Mouse (Mus musculus) left cerebral cortex, postnatal 25 days (tissue): ENCODE data around the gene Dlg4. TPM values are rescaled to one million over a fixed set of nuclear protein-coding genes. Genes with fewer than 3 reads are reported as not detected.
"Not testable (repeated sequence)": the region's sequence is repeated elsewhere in the genome, so short reads cannot be mapped to it uniquely, and the experiment has no call there.

Source experiments
- DNase-seq, 2 experiments: peaks; one replicate each; pipeline ENCODE4 v3.0.0; 2022; ENCODE audit warnings: low spot score in 2 of 2, mixed read lengths in 1 of 2
- intact Hi-C: fragments of 180-260 bp; cut with DNase I; formaldehyde crosslinking; loops from one replicate; pipeline ENCODE4 v1.15.1; 2025
- total RNA-seq, 2 experiments: library from RNA; stranded (reverse); gene quantifications; 2 replicates each; pipeline ENCODE4 v1.2.3; 2021

The Dlg4 gene
- total RNA-seq, 2 experiments from 2014 or later, result 931 to 954 TPM

GRCm38 (mm10) chr11:70038174-70038573 is 21.4 kb downstream of the Dlg4 start:
- intact Hi-C loops, result no loop called here
- DNase-seq, result no peak

DNA sequence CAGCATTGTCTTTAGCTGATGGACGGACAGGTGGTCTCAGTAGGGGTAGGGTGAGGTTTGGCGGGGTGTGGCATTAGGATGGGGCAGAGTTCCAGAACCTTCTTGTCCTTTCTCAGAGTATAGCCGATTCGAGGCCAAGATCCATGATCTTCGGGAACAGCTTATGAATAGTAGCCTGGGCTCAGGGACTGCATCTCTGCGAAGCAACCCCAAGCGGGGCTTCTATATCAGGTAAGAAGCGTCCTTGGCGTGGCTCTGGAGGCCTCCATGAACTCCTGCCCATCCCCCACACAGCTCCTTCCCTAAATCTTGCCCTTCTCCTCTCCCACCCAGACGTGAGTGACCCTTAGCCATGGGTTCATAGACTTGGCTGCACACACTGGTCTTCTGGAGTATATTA is 22.9 kb downstream of the Dlg4 start:
- intact Hi-C loops, result no loop called here
- no peak for DNase-seq

GRCm38 (mm10) chr11:70040184-70040583 is 23.4 kb downstream of the Dlg4 start:
- peak in 1 of 2 experiments; percentile 79 for DNase-seq

GRCm38 (mm10) chr11:70042309-70043085 is 25.8 kb downstream of the Dlg4 start:
- no peak for DNase-seq
- intact Hi-C loops, result no loop called here

More at GRCm38 (mm10) chr11:70040184-70040583, 23.4 kb downstream of the Dlg4 start:
- intact Hi-C loops, result no loop called here

DNA sequence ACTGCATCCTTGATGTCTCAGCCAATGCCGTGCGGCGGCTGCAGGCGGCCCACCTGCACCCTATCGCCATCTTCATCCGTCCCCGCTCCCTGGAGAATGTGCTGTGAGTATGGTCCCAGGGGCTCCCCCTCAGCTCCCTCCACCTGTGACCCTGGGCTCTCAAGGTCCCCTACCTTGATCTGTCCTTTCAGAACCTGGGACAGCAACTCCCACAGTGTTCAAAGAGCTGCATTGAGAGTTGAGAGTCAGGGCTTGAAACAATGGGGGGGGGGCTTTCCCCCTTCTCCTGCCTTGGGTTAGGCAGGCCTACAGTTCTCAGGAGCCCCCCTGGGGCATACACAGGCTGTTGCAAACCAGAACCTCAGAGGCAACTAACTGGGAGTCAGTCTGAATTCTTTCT is 26.9 kb downstream of the Dlg4 start:
- intact Hi-C loops, result no loop called here
- DNase-seq, result no peak

DNA sequence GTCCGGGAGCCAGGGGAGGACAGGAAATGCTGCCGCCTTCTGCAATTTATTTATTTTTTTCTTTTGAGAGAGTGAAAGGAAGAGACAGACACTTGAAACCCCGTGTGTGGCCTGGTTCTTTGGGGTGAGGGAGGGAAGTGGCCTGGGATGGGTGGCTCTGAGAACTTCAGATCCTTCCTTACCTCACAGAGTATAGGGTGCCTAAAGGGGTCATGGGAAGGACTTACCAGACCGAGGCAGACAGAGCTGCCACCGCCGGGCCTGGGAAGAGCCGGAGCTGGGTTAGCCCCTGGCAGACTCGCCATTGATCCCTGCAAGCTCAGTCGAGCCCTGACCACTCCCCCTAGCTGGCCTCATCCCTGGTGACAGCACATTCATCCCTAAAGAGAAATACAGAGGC is 28.7 kb downstream of the Dlg4 start:
- DNase-seq, result no peak
- intact Hi-C loops, result no loop called here

- DNase-seq, result no peak
- intact Hi-C loops, result no loop called here
Observed at GRCm38 (mm10) chr11:70049366-70049765, 32.6 kb downstream of the Dlg4 start.

- intact Hi-C loops, result no loop called here
- peak in 1 of 2 experiments; percentile 55 for DNase-seq
Observed at GRCm38 (mm10) chr11:70049816-70050215, 33.1 kb downstream of the Dlg4 start.

DNA sequence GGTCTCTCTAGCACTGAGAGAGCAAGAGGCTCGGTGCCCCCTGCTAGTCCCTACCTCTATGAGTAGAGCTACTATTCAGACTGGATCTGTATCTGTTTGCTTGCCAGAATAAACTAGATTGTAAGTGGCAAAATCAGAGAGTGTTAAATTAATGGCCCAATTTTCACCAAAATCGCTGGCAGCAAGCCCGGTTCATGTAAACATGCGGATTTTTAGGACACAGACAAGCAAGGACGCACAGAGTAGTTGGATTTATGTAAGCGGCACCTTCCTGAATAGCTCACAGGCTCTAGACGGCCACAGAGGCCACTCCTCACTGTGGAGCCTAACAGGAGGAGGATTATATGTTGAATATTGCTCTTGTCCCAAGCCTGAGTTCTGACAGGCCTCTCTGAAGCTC is 36.4 kb downstream of the Dlg4 start:
- intact Hi-C loops, result no loop called here

GRCm38 (mm10) chr11:70053898-70054570 is 37.3 kb downstream of the Dlg4 start, which contains the start of gene Asgr1:
Gene Asgr1, plus strand, starts transcription at chr11:70054085.
- no peak for DNase-seq
- intact Hi-C loops, result no loop called here

More for the DNA sequence above, 36.4 kb downstream of the Dlg4 start:
- no peak for DNase-seq

GRCm38 (mm10) chr11:70055618-70056214 is 39.0 kb downstream of the Dlg4 start:
- intact Hi-C loops, result loop anchor here (2.0 kb wide), 1 partner anchor 157 kb away; the partner anchor contains the start of gene Slc16a11
- peak; percentile 46 to 62 for DNase-seq

DNA sequence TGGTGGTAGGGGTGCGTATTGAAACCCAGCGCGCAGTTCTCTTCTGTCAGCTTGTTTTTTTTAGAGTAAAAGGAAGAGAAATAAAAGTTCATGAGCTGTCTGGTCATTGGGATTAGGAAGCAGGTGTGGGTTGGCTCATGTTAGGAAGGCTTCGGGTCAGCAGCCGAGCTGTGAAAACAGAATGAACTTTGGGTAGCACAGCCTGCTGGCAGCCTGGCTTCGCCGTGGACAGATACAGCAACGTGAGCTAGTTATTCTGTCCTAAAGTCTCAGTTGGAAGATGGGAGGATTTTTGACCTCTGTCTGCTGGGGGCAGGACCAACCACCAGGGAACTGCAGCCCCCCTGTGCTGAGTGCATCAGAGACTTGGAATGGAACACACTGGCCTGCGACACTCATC is 41.1 kb downstream of the Dlg4 start:
- no peak for DNase-seq
- intact Hi-C loops, result loop anchor here (2.0 kb wide), 1 partner anchor 155 kb away; the partner anchor contains the start of gene Slc16a11

GRCm38 (mm10) chr11:70059930-70060329 is 43.2 kb downstream of the Dlg4 start:
- intact Hi-C loops, result no loop called here
- DNase-seq, result no peak

GRCm38 (mm10) chr11:70063053-70063452 is 46.3 kb downstream of the Dlg4 start:
- intact Hi-C loops, result no loop called here
- DNase-seq, result no peak

- intact Hi-C loops, result no loop called here
Observed at GRCm38 (mm10) chr11:70066701-70067100, 50.0 kb downstream of the Dlg4 start.

DNA sequence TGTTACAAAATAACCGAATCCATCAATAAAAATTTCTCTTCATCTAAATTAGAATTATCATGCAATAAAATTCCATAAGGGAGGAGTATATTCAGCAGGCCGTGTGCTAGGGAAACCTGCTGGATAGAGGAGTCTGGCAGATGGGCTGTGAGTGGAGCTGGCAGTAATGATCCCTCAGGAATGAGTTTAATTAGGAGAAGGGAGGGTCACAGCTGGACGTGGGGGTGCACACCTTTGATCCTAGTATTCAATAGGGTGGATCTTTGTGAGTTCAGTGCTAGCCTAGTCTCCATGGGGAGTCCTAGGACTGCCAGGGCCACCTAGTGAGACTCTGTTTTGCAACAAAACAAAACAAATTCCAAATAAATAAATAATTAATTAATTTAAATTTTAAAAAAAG is 51.5 kb downstream of the Dlg4 start:
- intact Hi-C loops, result no loop called here
- DNase-seq, result no peak

More at GRCm38 (mm10) chr11:70066701-70067100, 50.0 kb downstream of the Dlg4 start:
- no peak for DNase-seq

- no peak for DNase-seq
- intact Hi-C loops, result loop anchor here (5.0 kb wide), 2 partner anchors 42 to 132 kb away; no protein-coding TSS in a partner anchor
Observed at GRCm38 (mm10) chr11:70070057-70070456, 53.3 kb downstream of the Dlg4 start.

DNA sequence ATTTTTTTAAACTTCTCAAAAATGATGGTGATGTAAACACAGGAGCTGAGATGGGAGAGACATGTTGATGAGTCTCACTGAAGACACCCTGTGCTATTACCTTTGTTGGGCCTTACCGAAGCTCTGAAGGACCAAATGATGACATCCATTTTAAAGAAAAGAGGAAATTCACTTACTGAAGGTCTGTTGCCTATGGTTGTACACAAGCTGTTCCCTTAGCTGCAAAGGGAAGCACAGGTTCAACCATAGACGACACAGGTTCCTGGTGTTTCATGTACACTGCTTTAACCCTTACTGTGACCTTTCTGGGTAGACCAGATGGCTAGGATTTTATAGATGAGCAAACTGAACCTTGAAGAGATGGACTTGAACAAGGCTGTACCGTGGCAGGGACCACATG is 53.9 kb downstream of the Dlg4 start:
- intact Hi-C loops, result loop anchor here (5.0 kb wide), 2 partner anchors 42 to 132 kb away; no protein-coding TSS in a partner anchor
- DNase-seq, result not testable (repeated sequence)

DNA sequence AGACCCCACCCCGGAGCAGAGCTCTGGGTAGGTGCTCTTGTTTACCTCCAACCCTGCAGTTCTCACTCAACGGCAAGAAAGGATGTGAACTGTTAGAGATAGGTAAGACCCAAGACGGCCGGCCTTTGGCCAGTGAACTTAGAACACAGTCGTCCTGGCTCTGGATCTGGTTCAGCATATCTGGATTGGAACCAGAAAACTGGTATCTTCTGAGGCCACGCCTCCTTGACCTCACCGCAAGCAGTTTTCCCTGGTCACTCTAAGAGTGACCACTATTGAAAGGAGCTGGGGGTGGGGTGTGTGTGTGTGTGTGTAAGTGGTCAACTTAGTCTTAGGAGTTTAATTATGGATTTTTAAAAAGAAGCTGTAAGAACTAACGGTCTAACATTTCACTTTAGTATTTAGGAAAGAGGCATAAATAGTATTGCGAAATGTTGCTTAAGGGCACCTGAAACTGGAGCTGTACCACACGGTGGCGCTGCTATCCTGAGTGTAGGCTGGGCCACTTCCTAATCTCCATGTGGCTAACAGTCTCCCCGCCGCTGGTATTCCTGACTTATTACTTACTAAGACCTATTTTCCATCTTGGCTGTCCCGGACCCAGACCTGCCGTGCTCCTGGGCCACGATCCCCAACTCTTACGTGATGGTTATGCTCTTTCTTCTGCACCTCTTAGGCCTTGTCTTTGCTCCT is 57.8 kb downstream of the Dlg4 start:
- intact Hi-C loops, result loop anchor here (1.0 to 5.0 kb wide), 4 partner anchors 38 to 139 kb away; no protein-coding TSS in a partner anchor
- DNase-seq, result peak; percentile 73 to 78
